Mouse (Mus musculus) small intestine, adult 2 months (tissue): ENCODE data around the gene Atpaf2.
A peak's percentile ranks its signal among the peaks of the same experiment; 100 is the strongest.

ENCODE experiments used
- CTCF ChIP-seq: fragments of 200-500 bp; IDR thresholded peaks from 2 replicates; pipeline ENCODE4 v1.5.1; 2012; ENCODE audit warnings: low read depth, mild to moderate bottlenecking, control low read depth, inconsistent platforms, low read length, moderate library complexity, mixed read lengths; ENCODE audit not compliant: insufficient replicate concordance, insufficient read length; ENCODE audit errors: extremely low read depth
- POLR2A ChIP-seq: fragments of 200-500 bp; IDR thresholded peaks from 2 replicates; pipeline ENCODE4 v1.6.1; 2012; ENCODE audit warnings: low read depth, mild to moderate bottlenecking, control low read depth, inconsistent platforms, low read length, moderate library complexity

DNA sequence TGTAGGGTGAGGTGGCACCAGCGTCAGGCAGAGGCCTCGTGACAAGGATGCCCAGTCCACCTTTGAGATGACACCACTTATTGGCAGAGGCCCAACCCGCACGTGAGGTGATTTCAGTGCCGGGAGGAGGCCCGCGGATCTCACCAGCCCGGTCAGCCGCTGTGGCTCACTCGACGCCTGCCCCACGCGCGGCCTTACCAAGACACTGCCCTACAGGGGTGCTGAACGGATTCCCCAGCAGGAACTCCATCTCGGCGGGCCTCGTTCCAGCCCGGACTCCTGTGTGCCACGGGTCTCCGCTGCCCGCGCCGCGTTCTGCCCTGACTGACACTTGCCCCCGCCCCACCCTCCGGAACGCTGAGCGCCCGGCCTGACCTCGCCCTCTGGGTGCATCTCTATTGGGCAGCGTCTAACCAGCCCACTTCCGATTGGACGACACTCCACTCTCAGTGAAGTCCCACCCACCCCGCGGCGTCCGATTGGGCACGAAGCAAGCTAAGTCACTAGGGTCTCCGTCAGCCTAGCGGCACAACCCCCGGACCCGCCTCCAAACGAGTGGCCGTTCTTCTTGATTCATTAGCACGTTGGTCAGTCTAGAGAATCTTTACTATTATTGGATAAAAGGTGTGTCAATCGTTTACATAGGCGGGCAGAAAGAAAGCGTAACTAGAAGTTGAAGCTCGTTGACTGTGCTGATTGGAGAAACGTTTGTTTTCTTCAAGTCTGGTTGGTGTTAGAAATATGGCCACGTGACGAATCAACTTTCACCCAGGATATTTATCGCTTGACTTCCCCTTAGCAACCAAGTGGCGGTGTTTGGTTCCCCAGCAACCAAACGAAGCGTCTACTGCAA lies 65.5 kb downstream of the Atpaf2 start, which contains the start of the genes Tom1l2 and Drc3:
- TF ChIP-seq POLR2A (peak; percentile 70), CTCF (no peak)
